8 mouse cellular contexts compared by ENCODE assay signal in the genomic region with DNA sequence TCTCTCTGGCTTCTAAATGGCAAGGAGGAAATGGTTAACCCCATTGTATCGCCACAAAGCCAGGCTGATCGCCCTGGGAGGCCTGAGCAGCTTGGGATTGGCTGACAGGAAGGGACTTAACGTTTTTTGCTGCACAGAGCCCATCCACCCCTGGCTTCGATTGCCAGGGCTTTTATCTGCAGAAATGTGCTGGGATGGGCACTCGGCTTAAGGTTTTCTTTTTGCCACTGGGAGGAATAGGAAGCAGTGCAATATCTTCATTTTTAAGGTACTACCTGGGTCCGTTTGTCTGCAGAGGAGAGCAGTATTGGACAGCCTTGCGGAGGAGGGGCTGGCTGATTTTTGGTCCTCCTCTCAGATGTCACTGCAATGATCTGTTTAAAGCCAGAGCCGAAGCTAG.
A peak's percentile ranks its signal among the peaks of the same experiment; 100 is the strongest.
DNase-seq lines count a peak whose midpoint lies in the region; ATAC-seq lines count a peak whose summit lies in the region.

No protein-coding gene starts in this region.

- peaks cover 2% of the 10 kb centered on the region; the same call in 1 of the 2 replicates for H3K4me1 ChIP-seq in heart, embryonic 16.5 days (ENCODE audit: control insufficient read depth, insufficient read depth, low read length)
- H3K4me1 ChIP-seq in midbrain, embryonic 13.5 days (replicated peaks), result peaks cover 52% of the 10 kb centered on the region

- intact Hi-C loops in heart, postnatal 36 days (cut with DNase I), result no loop called here
- intact Hi-C loops in left cerebral cortex, postnatal 25 days (cut with DNase I), result loop anchor here (5.0 kb wide), 1 partner anchor 107 kb away; no protein-coding TSS in a partner anchor

- no peaks in the 10 kb centered on the region for H3K9me3 ChIP-seq in heart, embryonic 16.5 days (replicated peaks; ENCODE audit: control insufficient read depth, low read length)
- no peaks in the 10 kb centered on the region for H3K9me3 ChIP-seq in midbrain, embryonic 13.5 days

- H3K27me3 ChIP-seq in heart, embryonic 16.5 days (ENCODE audit: control insufficient read depth, insufficient read depth, low read length), result no peaks in the 10 kb centered on the region
- H3K27me3 ChIP-seq in midbrain, embryonic 13.5 days, result no peaks in the 10 kb centered on the region

- ATAC-seq in heart, embryonic 16.5 days (replicated peaks; ENCODE audit: extremely low read depth, insufficient read depth, low FRiP score), result no peak
- ATAC-seq in hematopoietic stem cell, adult 5-6 weeks (replicated peaks in 1 of 2; ENCODE audit: insufficient read depth in 1 of 2, low FRiP score in 2 of 2, low TSS enrichment in 1 of 2, low read depth in 1 of 2, poor library complexity in 2 of 2, severe bottlenecking in 2 of 2), result peak; percentile 70 to 76
- peak; percentile 77 for ATAC-seq in midbrain, embryonic 13.5 days

- 12% methylated on average over 8 of the region's 8 CpGs for WGBS in heart, embryonic 16.5 days
- under 1% methylated on average over 8 of the region's 8 CpGs for WGBS in midbrain, embryonic 13.5 days

- peak overlapping the region; percentile 36 for H3K4me2 ChIP-seq in heart, embryonic 16.5 days (ENCODE audit: low read depth, low read length)
- H3K4me2 ChIP-seq in midbrain, embryonic 13.5 days (replicated peaks), result peak overlapping the region; percentile 54

- H3K4me3 ChIP-seq in heart, embryonic 16.5 days (ENCODE audit: low read length), result no peak overlapping the region
- peak overlapping the region; percentile 40 for H3K4me3 ChIP-seq in midbrain, embryonic 13.5 days (replicated peaks)

- no peak overlapping the region for H3K9ac ChIP-seq in heart, embryonic 16.5 days (ENCODE audit: low read length)
- peak overlapping the region; percentile 57 for H3K9ac ChIP-seq in midbrain, embryonic 13.5 days (replicated peaks)

- no peak for DNase-seq in heart, postnatal 36 days
- DNase-seq in cerebellum, adult 9-11 months, result peak; percentile 61
- DNase-seq in adrenal gland, postnatal 25 days, result no peak
- DNase-seq in kidney, postnatal 36 days, result no peak
- no peak for DNase-seq in left cerebral cortex, postnatal 25 days (ENCODE audit: low spot score in 2 of 2)

- H3K36me3 ChIP-seq in heart, embryonic 16.5 days (ENCODE audit: control insufficient read depth, insufficient read depth), result no peaks in the 10 kb centered on the region
- H3K36me3 ChIP-seq in midbrain, embryonic 13.5 days, result peaks cover 7% of the 10 kb centered on the region

- H3K27ac ChIP-seq in heart, embryonic 16.5 days (ENCODE audit: low read length), result no peak overlapping the region
- H3K27ac ChIP-seq in midbrain, embryonic 13.5 days, result peak overlapping the region; percentile 83
